Mouse (Mus musculus) midbrain, embryonic 11.5 days (tissue): ENCODE data around the gene Megf11. TPM values are rescaled to one million over a fixed set of nuclear protein-coding genes. Genes with fewer than 3 reads are reported as not detected.
"Not testable (repeated sequence)": the region's sequence is repeated elsewhere in the genome, so short reads cannot be mapped to it uniquely, and the experiment has no call there.

Experiments used
- ATAC-seq: fragments of 200-750 bp; cut with Nextera tagmentation; 2 replicates; pipeline ENCODE4 v1.8.0; 2017; ENCODE audit warnings: moderate TSS enrichment, moderate library complexity; ENCODE audit not compliant: low FRiP score
- DNase-seq: peaks from one replicate; pipeline ENCODE4 v3.0.0; 2015; ENCODE audit warnings: low spot score; ENCODE audit errors: missing footprints
- H3K27ac ChIP-seq: fragments of 300-500 bp; sonication (generic); 2 replicates; pipeline ENCODE4 v1.5.1; 2014; ENCODE audit warnings: low read depth, low read length
- H3K27me3 ChIP-seq: fragments of 300-500 bp; sonication (generic); 2 replicates; pipeline ENCODE4 v1.6.1; 2014; ENCODE audit warnings: mild to moderate bottlenecking, low read length, moderate library complexity, mixed read lengths; ENCODE audit not compliant: control insufficient read depth, insufficient read depth
- H3K36me3 ChIP-seq: fragments of 300-500 bp; sonication (generic); 2 replicates; pipeline ENCODE4 v1.6.1; 2014; ENCODE audit warnings: mild to moderate bottlenecking, low read length, moderate library complexity, mixed read lengths; ENCODE audit not compliant: control insufficient read depth, insufficient read depth
- H3K4me1 ChIP-seq: fragments of 300-500 bp; sonication (generic); 2 replicates; pipeline ENCODE4 v1.6.1; 2014; ENCODE audit warnings: low read length; ENCODE audit not compliant: control insufficient read depth, insufficient read depth
- H3K4me2 ChIP-seq: fragments of 300-500 bp; sonication (generic); 2 replicates; pipeline ENCODE4 v1.6.1; 2014; ENCODE audit warnings: mild to moderate bottlenecking, moderate library complexity
- H3K4me3 ChIP-seq: fragments of 300-500 bp; sonication (generic); 2 replicates; pipeline ENCODE4 v1.5.1; 2014; ENCODE audit warnings: low read depth, low read length
- H3K9ac ChIP-seq: fragments of 300-500 bp; sonication (generic); 2 replicates; pipeline ENCODE4 v1.6.1; 2014; ENCODE audit warnings: low read length
- H3K9me3 ChIP-seq: fragments of 300-500 bp; sonication (generic); 2 replicates; pipeline ENCODE4 v1.6.1; 2016; ENCODE audit warnings: low read length; ENCODE audit not compliant: control insufficient read depth
- WGBS: fragments of 180-500 bp; shearing (Covaris S2); extraction: QIAGEN DNeasy Blood & Tissue Kit; methylation state at CpG from one replicate; pipeline ENCODE4 v1.1.7; 2014; 5-methylcytosine and 5-hydroxymethylcytosine counted together
- polyA plus RNA-seq: library from polyadenylated mRNA; unstranded; fragments of >200 nt; fragmentation: Nextera tagmentation; extraction: Ambion mirVana; gene quantifications from 2 replicates; pipeline ENCODE4 v1.2.1, GENCODE M21; 2014

Gene Megf11
- polyA plus RNA-seq, 1 experiment from 2014 or later, result 3.1 TPM

DNA sequence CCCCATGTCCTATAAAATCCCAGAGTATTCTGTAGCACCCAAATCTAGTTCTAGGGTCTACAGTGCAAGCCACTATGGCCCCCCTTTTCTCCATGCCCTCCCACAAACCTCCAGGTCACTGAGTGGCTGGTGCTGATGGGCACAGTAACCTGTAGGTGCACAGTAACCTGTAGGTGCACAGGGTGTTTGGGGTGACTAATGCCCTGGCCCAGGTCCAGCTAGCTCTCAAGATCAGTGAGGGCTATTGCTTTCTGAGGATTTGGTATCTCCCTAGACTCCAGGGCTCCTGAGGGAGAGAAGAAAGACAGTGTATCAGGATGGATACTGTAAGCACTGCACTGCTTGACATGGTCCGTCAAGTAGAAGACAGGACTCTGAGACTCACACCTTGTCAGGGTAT lies 85.4 kb downstream of the Megf11 start:
- 94% methylated on average over 1 of the region's 1 CpGs for WGBS
- Histone ChIP-seq H3K4me2 (no peak overlapping the region), H3K27ac (no peak overlapping the region), H3K27me3 (no peaks in the 10 kb centered on the region), H3K36me3 (no peaks in the 10 kb centered on the region), H3K9me3 (no peaks in the 10 kb centered on the region), H3K9ac (no peak overlapping the region), H3K4me3 (no peak overlapping the region), H3K4me1 (no peaks in the 10 kb centered on the region)
- no peak for DNase-seq
- no peak for ATAC-seq

DNA sequence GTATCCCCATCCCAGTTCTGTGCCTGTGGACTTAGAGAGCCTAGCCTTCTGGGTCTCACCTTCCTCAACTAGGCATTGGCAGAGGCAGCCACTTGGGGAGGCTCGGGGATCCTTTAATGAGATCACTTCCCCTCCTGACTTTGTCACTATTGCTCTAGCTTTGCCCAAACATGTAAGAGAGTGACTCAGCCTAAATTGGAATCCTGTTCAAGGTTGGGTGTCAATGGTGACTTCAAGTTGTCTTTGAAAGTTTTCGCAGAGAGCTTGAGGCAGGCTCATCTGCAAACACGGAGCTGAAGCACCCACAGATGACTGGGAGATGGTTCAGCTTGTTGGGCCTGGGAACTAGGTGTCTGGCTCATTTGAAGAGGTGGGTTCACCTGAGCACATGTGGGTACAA lies 85.9 kb downstream of the Megf11 start:
- H3K27me3 ChIP-seq, result no peaks in the 10 kb centered on the region
- DNase-seq (no peak), ATAC-seq (no peak)
- H3K4me2 ChIP-seq, result no peak overlapping the region
- H3K4me1 ChIP-seq, result no peaks in the 10 kb centered on the region
- WGBS, result 83% methylated on average over 3 of the region's 3 CpGs
- H3K4me3 ChIP-seq, result no peak overlapping the region
- no peaks in the 10 kb centered on the region for H3K36me3 ChIP-seq
- H3K27ac ChIP-seq, result no peak overlapping the region
- no peak overlapping the region for H3K9ac ChIP-seq
- no peaks in the 10 kb centered on the region for H3K9me3 ChIP-seq

DNA sequence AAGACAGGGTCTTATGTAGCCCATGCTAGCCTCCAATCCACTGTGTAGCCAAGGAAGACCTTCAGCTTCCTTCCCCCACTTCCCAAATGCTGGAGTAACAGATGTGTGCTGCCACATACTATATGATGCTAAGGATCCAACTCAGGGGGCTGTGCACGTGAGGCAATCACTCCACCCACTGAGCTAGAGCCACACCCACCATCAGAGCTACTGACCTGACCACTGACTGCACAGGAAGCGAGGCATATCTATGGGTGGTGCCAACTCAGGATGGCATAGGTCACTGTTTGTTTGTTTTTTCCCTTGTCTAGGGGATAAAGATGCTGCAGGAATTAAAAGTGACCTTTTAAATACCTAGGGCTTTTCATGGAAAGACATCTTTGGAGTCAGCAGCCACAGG lies 86.7 kb downstream of the Megf11 start:
- Histone ChIP-seq H3K27me3 (no peaks in the 10 kb centered on the region), H3K36me3 (no peaks in the 10 kb centered on the region), H3K4me3 (no peak overlapping the region), H3K9me3 (no peaks in the 10 kb centered on the region), H3K9ac (no peak overlapping the region), H3K4me1 (no peaks in the 10 kb centered on the region), H3K27ac (no peak overlapping the region), H3K4me2 (no peak overlapping the region)
- ATAC-seq, result no peak
- DNase-seq, result no peak
- WGBS, result 44% methylated on average over 2 of the region's 2 CpGs

DNA sequence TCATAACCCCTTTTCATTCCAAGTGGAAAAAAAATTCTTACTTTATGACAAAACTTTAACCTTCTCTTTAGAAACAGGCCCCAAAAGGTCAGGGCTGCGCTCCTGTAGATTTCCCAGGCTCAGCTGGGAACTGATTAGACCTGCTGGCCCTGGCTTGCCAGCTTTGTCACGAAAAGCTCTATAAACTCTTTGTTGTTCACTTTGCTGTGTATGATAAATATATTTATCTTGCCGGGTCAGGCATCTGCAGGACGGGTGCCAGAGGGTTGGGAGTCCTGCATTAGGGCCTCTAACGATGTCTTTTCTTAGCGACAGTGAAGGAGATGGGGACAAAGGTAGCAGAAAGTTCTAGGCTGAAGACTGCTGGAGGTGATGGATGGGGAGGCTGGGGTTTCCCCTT lies 87.3 kb downstream of the Megf11 start:
- ATAC-seq (no peak), DNase-seq (no peak)
- Histone ChIP-seq H3K4me1 (no peaks in the 10 kb centered on the region), H3K9ac (no peak overlapping the region), H3K27ac (no peak overlapping the region), H3K4me2 (no peak overlapping the region), H3K27me3 (no peaks in the 10 kb centered on the region), H3K36me3 (no peaks in the 10 kb centered on the region), H3K4me3 (no peak overlapping the region), H3K9me3 (no peaks in the 10 kb centered on the region)
- 78% methylated on average over 6 of the region's 6 CpGs for WGBS

DNA sequence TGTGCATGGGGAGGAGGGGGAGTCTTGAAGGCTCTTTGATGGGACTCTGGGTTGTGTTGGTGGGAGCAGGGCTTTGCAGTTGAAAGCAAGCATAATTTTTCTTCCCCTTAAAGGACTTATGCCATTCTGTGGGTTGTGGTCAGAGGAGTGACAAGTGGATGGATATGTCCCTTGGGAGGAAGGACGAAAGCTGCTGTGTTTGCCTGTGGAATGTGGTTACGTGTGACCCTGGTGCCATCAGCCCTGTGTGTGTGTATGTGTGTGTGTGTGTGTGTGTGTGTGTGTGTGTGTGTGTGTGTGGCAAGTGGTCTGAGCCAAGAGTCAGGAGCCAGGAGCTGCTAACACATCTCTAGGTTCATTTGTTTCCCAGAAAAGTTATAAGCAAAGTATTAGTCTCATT lies 87.7 kb downstream of the Megf11 start:
- WGBS, result 73% methylated on average over 2 of the region's 2 CpGs
- no peak for ATAC-seq
- Histone ChIP-seq H3K9ac (no peak overlapping the region), H3K4me1 (no peaks in the 10 kb centered on the region), H3K36me3 (no peaks in the 10 kb centered on the region), H3K4me3 (no peak overlapping the region), H3K27ac (no peak overlapping the region), H3K27me3 (no peaks in the 10 kb centered on the region), H3K4me2 (no peak overlapping the region), H3K9me3 (no peaks in the 10 kb centered on the region)
- DNase-seq, result no peak

DNA sequence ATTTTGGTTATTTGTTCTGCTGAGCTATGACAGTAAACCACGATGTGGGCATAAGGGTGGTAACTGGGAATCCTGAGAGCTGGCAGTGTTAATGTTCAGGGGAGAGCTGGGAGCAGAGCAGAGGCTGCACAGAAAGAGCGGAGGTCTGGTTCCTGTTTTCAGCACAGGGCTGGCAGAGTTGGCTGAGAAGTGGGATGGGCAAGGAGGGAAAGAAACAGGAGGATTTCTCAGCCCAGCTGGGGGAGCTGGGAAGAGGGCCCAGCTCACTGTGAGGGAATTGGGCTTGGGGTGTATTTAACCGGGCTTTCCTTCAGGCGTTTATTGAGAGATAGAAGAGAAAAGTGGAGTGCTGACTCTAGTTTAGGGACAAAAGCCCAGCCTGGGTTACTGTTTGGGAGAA lies 88.3 kb downstream of the Megf11 start:
- no peak overlapping the region for H3K27ac ChIP-seq
- DNase-seq (no peak), ATAC-seq (no peak)
- no peak overlapping the region for H3K9ac ChIP-seq
- no peaks in the 10 kb centered on the region for H3K4me1 ChIP-seq
- H3K4me2 ChIP-seq, result no peak overlapping the region
- H3K4me3 ChIP-seq, result no peak overlapping the region
- H3K27me3 ChIP-seq, result no peaks in the 10 kb centered on the region
- no peaks in the 10 kb centered on the region for H3K9me3 ChIP-seq
- 51% methylated on average over 4 of the region's 4 CpGs for WGBS
- H3K36me3 ChIP-seq, result no peaks in the 10 kb centered on the region

- 56% methylated on average over 4 of the region's 4 CpGs for WGBS
- no peaks in the 10 kb centered on the region for H3K9me3 ChIP-seq
- no peaks in the 10 kb centered on the region for H3K27me3 ChIP-seq
- ATAC-seq (no peak), DNase-seq (no peak)
- H3K4me3 ChIP-seq, result no peak overlapping the region
- no peaks in the 10 kb centered on the region for H3K36me3 ChIP-seq
- no peak overlapping the region for H3K9ac ChIP-seq
- no peak overlapping the region for H3K27ac ChIP-seq
- H3K4me1 ChIP-seq, result no peaks in the 10 kb centered on the region
- no peak overlapping the region for H3K4me2 ChIP-seq
Observed at GRCm38 (mm10) chr9:64474142-64474541, 88.7 kb downstream of the Megf11 start.

DNA sequence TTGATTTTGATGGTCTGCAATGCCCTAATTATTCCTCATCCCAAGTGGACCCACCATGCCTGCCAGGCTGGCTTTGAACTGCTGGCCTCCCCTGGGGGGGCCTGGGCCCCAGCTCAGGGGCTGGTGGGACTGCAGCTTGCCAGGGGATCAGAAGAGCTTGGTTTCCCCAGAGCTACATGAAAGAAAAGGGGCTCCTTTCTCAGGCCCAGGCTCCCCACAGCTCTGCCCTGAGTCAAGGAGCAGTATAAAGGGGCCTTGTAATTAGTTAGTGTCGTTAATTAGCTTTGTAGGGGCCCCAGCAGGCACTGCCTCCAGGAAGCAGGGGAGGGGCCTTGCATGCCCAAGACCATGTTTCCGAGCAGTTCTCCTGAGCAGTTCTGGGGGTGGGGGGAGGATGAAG lies 90.5 kb downstream of the Megf11 start:
- Histone ChIP-seq H3K4me1 (no peaks in the 10 kb centered on the region), H3K4me2 (no peak overlapping the region), H3K4me3 (no peak overlapping the region), H3K9me3 (no peaks in the 10 kb centered on the region), H3K27me3 (no peaks in the 10 kb centered on the region), H3K36me3 (no peaks in the 10 kb centered on the region), H3K27ac (no peak overlapping the region), H3K9ac (no peak overlapping the region)
- DNase-seq (no peak), ATAC-seq (no peak)
- WGBS, result 13% methylated on average over 2 of the region's 2 CpGs

GRCm38 (mm10) chr9:64477397-64477796 lies 92.0 kb downstream of the Megf11 start:
- not testable (repeated sequence) for H3K9me3 ChIP-seq, H3K4me2 ChIP-seq, ATAC-seq, H3K4me3 ChIP-seq, H3K27ac ChIP-seq, H3K36me3 ChIP-seq, H3K9ac ChIP-seq, H3K27me3 ChIP-seq, H3K4me1 ChIP-seq, DNase-seq
- 82% methylated on average over 7 of the region's 7 CpGs for WGBS

DNA sequence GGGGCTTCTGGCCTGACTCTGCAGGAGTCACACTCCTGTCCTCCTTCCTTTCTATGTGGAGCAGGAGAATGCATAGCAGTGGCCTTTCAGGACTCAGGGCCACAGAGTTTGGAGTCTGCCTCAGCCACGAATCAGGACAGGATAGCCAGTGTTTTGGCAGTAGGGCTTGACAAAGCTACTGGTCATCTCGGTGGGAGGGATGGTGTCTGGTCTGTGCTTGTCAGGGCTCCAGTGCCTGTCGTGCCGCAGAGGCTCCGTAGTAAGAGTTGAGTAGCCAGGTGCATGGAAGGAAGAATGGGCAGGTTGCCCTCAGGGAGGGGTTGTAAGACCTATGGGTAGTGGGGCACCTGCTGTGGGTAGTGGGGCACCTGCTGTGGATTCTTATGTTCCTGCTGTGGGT lies 96.7 kb downstream of the Megf11 start:
- Histone ChIP-seq H3K27me3 (no peaks in the 10 kb centered on the region), H3K4me1 (no peaks in the 10 kb centered on the region), H3K4me3 (no peak overlapping the region), H3K4me2 (no peak overlapping the region), H3K9ac (no peak overlapping the region), H3K9me3 (no peaks in the 10 kb centered on the region), H3K27ac (no peak overlapping the region), H3K36me3 (no peaks in the 10 kb centered on the region)
- ATAC-seq, result no peak
- no peak for DNase-seq
- 81% methylated on average over 5 of the region's 5 CpGs for WGBS
